Mouse (Mus musculus) brain, embryonic 18.5 days (tissue): ENCODE results near the gene Prpf19.

Experiments used
- DNase-seq: peaks from one replicate; pipeline ENCODE4 v3.0.0-alpha.2; 2012; ENCODE audit warnings: low read depth, low spot score

Gene Prpf19

DNA sequence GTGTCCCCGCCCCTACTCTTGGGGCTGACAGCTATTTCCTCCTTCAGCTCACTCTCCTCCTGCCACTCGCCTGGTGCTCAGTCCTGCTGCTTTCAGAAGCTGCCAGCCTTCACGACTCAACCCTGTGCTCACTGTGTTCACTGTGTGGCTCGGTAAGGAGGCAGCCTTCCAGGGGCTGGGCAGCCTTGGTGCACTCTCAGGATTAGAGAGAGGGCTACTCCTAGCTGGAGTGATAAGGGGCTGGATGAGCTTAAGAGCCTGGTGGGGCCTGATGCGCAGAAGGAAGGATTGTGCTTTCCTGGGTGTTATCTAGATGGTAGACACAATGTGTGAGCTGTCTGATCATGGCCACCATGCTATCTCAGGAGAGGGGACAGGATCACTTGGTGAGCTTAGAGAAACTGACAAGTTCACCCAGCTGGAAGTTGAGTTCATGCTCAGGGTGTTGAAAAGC lies 42.1 kb downstream of the Prpf19 start, which contains the start of gene Ptgdr2:
Gene Ptgdr2, plus strand, starts transcription at position 51 of the 454 bp plus-strand sequence.
- DNase-seq: no peak

DNA sequence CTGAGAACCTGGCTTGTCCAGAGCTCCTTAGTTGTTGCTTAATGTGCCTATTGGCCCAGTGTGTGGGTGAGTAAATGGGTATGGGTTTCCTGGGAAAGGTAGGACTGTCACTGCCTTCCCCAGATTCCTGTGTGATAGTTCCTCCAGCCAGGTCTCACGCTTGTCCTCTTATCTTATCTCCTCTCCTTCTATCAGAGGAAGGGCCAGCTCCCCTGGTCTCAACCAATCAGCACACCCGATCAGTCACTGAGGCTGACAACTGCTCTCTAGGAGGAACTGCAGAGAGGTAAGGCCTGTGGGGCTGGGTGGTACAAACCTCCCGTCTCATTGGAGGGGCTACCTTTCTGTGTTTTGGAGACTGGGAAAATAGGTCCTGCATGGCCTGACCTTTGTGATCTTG lies 43.7 kb downstream of the Prpf19 start:
- DNase-seq: no peak

DNA sequence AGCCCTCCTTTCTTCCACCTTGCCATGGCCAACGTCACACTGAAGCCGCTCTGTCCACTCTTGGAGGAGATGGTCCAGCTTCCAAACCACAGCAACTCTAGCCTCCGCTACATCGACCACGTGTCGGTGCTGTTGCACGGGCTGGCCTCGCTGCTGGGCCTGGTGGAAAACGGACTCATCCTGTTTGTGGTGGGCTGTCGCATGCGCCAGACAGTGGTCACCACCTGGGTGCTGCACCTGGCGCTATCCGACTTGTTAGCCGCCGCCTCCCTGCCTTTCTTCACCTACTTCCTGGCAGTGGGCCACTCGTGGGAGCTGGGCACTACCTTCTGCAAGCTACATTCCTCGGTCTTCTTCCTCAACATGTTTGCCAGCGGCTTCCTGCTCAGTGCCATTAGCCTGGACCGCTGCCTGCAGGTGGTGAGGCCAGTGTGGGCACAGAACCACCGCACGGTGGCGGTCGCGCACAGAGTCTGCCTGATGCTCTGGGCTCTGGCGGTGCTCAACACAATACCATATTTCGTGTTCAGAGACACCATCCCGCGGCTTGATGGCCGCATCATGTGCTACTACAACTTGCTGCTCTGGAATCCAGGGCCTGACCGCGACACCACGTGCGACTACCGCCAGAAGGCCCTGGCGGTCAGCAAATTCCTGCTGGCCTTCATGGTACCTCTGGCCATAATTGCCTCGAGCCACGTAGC lies 45.2 kb downstream of the Prpf19 start:
- DNase-seq: no peak

DNA sequence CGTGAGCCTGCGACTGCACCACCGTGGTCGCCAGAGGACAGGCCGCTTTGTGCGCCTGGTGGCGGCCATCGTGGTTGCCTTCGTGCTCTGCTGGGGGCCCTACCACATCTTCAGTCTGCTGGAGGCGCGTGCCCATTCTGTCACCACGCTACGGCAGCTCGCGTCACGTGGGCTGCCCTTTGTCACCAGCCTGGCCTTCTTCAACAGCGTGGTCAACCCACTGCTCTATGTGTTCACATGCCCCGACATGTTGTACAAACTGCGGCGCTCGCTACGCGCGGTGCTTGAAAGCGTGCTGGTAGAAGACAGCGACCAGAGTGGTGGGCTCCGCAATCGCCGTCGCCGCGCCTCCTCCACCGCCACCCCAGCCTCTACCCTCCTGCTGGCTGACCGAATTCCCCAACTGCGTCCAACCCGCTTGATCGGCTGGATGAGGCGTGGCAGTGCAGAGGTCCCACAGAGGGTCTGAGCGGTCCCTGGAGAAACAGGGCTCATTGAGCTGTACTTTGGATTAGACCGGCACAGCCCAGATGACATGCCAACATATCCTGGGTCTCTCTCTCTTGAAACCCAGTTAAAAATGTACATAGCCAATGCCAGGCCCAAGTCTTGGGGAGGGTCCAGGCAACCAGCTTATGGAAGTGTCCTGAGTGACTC lies 45.9 kb downstream of the Prpf19 start:
- DNase-seq: no peak

DNA sequence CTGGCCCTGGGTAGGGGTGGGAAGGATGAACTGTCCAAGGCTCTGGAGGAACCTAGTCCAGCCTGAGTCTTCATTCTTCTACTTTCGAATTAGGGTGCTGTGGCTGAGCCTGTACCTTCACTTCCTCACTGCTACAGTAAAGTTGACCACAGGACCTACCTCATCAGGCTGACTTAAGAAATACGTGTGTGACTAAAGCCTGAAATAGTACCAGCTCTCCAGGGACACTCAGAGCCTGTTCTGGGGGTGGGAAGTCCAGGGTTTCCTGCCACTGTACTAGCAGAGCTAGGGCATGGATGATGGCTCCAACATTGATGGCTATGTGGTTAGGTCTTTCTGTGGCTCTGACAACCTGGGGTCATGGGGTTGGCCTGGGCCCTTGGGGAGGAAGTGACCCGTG lies 48.9 kb downstream of the Prpf19 start:
- DNase-seq: no peak

DNA sequence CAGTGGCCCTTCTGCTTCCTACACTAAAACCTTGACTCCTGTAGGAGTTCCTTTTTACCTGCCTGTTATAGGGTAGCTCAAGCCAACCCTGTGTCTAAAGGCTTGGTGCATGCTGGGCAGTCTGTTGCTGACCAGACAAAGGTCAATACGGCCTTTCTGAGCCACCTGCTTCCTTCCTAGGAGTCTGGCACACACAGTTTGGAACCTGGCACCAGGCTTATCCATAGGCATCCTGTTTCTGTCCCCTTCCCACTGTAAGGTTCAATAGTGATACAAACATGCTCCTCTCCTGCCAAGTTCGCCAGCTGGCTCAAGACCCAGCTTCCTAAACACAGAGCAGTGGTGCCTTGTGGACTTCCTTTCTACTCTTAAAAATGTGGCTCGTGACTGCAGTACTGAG lies 51.5 kb downstream of the Prpf19 start:
- DNase-seq: no peak

DNA sequence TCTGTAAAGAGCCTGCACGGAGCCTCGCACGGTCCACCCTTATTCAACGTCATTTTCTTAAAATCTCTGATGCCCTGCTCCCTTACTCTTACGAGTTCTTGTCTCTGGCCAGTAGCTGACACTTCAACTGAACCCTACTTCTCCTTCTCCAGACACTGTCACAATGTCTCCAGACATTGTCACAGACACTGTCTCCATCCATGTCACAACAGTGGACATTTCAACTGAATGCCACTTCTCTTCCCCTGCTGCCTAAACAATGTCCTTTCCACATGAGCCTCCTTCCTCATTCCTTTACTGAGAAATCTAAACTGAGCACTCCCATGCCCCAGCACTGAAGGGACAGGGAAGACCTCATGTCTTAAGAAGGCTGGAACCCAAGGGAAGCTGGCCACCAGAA lies 52.2 kb downstream of the Prpf19 start:
- DNase-seq: no peak

DNA sequence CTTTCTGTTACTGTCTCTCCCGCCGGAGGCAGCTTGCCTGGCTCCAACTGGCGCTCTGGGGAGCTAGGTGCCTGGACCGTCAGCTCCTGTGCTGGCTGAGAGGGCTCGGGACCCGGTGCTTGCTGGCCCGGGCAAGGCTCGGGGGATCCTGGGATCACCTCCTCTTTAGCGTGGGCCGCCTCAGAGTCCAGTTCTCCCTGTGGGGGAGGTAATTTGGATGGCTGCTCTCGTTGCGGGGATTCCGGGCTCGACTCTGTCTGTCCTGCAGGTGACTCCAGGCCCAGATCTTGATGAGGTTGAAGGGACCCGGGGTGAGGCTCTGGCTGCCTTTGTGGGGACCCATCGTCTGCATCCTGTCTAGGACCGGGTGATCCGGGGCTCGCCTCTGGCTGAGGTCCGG lies 53.4 kb downstream of the Prpf19 start:
- DNase-seq: no peak

DNA sequence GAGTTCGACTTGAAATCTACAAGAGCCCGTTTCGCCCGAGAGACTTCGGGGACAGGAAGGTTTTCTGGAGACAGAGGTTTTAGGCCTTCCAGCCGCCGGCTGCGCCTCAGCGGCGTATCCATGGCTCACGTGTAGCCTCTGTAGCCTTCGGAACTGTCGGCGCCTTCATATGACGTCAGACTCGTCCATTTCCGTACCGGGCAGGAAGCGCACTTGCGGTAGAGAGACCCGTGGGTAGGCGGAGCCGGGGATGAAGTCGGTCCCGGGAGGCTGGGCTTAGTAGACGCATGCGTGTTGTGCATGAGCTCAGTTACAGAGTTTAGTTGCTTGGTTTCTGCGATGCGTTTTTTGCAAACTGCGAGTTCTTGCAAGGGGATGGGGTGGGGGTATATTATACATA lies 54.1 kb downstream of the Prpf19 start, which contains the start of gene Ccdc86:
Gene Ccdc86, minus strand, starts transcription at position 155 of the 400 bp plus-strand sequence.
- peak; percentile 97 for DNase-seq

DNA sequence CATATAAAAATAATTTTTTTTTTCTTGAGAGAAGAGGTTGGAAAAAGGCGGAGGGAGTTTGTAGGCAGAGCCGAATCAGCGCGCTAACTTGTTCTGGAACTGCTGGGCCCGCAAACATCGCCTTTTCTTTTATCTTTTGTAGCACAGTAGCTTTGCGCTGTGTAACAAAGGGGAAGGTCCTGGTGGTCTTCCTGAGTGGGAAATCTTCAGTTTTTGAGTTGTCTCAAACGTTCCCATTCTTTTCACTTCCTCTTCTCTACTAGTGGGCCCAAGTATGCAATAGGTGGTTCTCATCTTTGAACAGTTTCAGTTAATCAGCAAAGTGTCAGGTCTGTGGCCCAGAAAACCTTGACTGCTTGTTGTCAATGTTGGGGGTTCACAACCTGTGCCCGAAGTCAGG lies 54.5 kb downstream of the Prpf19 start:
- no peak for DNase-seq

DNA sequence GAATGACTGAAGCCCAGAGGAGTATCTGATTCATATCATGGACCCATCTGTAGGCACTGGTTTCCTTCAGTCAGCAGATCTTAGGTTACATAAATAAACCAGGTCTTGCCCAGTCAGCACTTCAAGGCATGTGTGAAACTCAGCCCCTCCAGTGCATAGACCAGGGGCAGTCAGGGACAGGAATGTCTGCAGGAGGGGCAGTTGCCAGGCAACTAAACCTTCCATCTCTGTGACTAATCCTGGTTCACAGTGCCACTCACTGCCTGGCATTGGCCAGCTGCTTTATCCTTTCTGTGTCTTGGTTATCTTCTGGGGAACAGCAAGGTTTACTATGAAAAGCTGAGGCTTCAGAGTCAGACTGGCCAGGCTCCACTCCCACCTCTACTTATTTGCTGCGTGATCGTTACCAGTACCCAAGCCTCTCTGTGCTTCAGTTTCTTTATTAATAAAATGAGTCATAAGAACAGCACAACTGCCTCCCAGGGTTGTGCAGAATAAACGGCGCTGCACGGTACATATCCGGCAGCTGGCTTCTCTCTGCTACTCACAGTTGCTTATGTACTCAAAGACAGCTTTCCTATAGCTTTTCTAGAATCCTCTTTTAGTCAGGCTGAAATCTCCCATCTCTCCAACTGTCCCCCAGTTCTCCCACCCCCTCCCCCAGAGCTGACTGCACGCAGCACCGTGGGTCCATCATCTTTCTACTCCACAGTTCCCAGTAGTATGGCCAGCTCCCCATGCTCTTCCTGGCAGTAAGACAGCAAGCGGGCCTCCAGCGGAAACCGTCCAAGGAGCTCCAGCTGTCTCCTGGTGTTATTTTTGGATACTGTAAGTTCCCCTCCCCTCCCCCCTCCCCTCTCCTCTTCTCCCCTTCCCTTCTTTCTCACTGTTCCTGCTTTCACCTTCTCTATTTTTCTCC lies 57.2 kb downstream of the Prpf19 start:
- DNase-seq: no peak
